Mouse (Mus musculus) spleen, adult 2 months (tissue): ENCODE measurements around the gene Gm37240. TPM values are rescaled to one million over a fixed set of nuclear protein-coding genes. Genes with fewer than 3 reads are reported as not detected.

Experiments
- DNase-seq, 2 experiments: peaks; one replicate each; pipeline versions ENCODE4 v3.0.0 to v3.0.0-alpha.2; 2012 to 2021; ENCODE audit warnings: low spot score in 2 of 2, low read depth in 1 of 2
- H3K27ac ChIP-seq: fragments of 200-500 bp; 2 replicates; pipeline ENCODE4 v1.5.1; 2012; ENCODE audit warnings: low read length, inconsistent platforms; ENCODE audit not compliant: insufficient read depth
- H3K27me3 ChIP-seq: fragments of 200-500 bp; 2 replicates; pipeline ENCODE4 v1.6.1; 2012; ENCODE audit warnings: mild to moderate bottlenecking, moderate library complexity, low read length, inconsistent platforms; ENCODE audit not compliant: control insufficient read depth, insufficient read depth
- H3K36me3 ChIP-seq: fragments of 200-500 bp; 2 replicates; pipeline ENCODE4 v1.6.1; 2012; ENCODE audit warnings: mild to moderate bottlenecking, low read length, inconsistent platforms; ENCODE audit not compliant: control insufficient read depth, insufficient read depth
- H3K4me1 ChIP-seq: fragments of 200-500 bp; 2 replicates; pipeline ENCODE4 v1.6.1; 2011; ENCODE audit warnings: inconsistent platforms; ENCODE audit not compliant: control insufficient read depth, insufficient read depth, insufficient read length
- H3K4me3 ChIP-seq: fragments of 200-500 bp; 2 replicates; pipeline ENCODE4 v1.5.1; 2011; ENCODE audit warnings: mild to moderate bottlenecking, inconsistent platforms; ENCODE audit not compliant: insufficient read depth, insufficient read length; ENCODE audit errors: extremely low read depth
- CTCF ChIP-seq: fragments of 200-500 bp; IDR thresholded peaks from 2 replicates; pipeline ENCODE4 v1.5.1; 2011; ENCODE audit warnings: mild to moderate bottlenecking, inconsistent platforms; ENCODE audit not compliant: insufficient read depth, insufficient read length, insufficient replicate concordance; ENCODE audit errors: extremely low read depth
- POLR2A ChIP-seq: fragments of 200-500 bp; IDR thresholded peaks from 2 replicates; pipeline ENCODE4 v1.6.1; 2011; ENCODE audit warnings: low read depth, low read length, inconsistent platforms
- WGBS: fragments of 180-500 bp; shearing (Covaris S2); methylation state at CpG from one replicate; pipeline ENCODE4 v1.1.7; 2018; 5-methylcytosine and 5-hydroxymethylcytosine counted together
- polyA plus RNA-seq: library from polyadenylated mRNA; depleted of rRNA; stranded (reverse); fragments of >200 nt; gene quantifications from 2 replicates; pipeline ENCODE4 v1.2.3, GENCODE M21; 2012

The Gm37240 gene
- polyA plus RNA-seq, 1 experiment, result 1.1 TPM

DNA sequence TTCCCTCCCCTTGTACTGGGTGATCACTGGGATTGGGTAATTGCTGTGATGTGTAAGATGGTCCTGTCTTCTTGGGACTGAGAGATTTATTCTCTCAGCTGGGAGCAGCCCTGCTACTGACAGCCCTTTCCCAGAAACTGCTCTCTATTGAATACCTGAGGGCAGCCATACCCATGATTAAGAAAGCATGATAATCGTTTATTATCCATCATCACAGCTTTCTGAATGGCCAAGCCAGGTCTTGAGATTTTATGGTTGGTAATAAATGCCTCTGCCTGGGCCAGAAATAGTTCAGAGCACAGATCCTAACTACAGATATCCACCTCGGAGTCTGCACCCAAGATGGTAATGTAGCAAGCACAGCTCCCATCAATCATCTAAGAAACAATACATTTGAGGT is 129.4 kb downstream of the Gm37240 start:
- H3K4me3 ChIP-seq, result no peak overlapping the region
- 47% methylated on average over 2 of the region's 2 CpGs for WGBS

DNA sequence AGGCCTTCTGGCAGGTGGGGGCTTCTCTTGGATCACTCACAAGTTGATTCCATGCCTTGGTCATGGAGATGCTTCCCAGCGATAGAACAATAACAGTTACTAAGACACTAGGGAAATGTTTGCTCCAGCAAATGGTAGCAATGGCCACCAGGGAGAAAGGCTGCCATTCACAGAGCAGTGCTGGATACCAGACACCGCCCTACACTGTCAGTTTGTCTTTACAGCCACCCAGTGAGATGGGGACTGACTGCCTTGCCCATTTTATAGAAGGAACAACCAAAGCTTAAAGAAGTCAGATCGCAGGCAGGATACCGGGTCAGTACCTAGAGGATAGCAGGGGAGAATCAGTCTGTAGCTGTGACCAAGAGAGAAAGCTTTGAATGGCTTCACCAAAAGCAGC is 129.9 kb downstream of the Gm37240 start:
- Histone ChIP-seq H3K27me3 (no peaks in the 10 kb centered on the region), H3K4me3 (no peak overlapping the region), H3K4me1 (no peaks in the 10 kb centered on the region), H3K27ac (no peak overlapping the region), H3K36me3 (no peaks in the 10 kb centered on the region)
- 93% methylated on average over 4 of the region's 4 CpGs for WGBS
- DNase-seq, result no peak
- TF ChIP-seq POLR2A (no peak), CTCF (no peak)

More for the DNA sequence above, 129.4 kb downstream of the Gm37240 start:
- no peaks in the 10 kb centered on the region for H3K27me3 ChIP-seq
- TF ChIP-seq CTCF (no peak), POLR2A (no peak)
- H3K4me1 ChIP-seq, result no peaks in the 10 kb centered on the region
- no peak overlapping the region for H3K27ac ChIP-seq
- no peak for DNase-seq
- H3K36me3 ChIP-seq, result no peaks in the 10 kb centered on the region

DNA sequence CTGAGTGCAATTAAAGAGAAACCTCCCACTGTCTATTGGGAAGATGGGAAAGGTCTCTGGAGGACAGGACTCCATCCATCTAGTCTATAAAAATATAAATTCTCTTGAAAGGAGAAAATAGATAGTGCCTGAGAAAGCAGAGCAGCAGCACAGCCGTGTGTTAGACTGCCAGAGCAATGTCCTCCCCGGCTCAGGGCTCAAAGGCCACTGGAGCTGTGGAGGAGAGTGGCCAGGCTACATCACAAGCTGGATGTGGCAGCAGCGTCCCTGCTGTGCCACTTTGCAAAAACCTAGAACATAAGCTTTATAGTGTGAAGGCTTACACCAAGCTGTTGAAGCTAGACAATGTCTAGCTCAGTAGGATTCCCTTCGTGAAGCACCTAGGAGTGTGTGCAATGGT is 138.0 kb downstream of the Gm37240 start:
- no peaks in the 10 kb centered on the region for H3K4me1 ChIP-seq
- 70% methylated on average over 4 of the region's 4 CpGs for WGBS
- no peaks in the 10 kb centered on the region for H3K27me3 ChIP-seq
- DNase-seq, result no peak
- TF ChIP-seq POLR2A, result no peak
- TF ChIP-seq CTCF, result no peak
- H3K36me3 ChIP-seq, result no peaks in the 10 kb centered on the region
- no peak overlapping the region for H3K27ac ChIP-seq
- no peak overlapping the region for H3K4me3 ChIP-seq

DNA sequence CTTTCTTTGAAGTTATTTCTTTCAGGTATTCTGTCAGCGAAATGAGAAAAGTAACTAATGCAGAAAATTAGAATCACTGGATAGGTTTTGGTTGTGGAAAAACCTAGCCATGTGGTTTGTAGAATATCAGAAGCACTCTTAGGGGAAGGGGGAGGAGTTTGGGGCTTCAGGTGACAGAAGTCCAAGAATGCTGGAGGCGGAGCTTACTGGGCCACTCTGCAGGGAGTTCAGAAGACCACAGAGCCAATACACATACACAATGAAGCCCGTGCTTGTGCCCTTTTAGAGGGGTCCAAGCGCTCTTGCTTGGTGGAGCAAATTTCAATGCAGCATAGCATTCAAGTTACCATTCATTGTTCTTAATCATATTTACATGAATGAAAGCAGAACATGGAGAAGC is 138.5 kb downstream of the Gm37240 start:
- no peaks in the 10 kb centered on the region for H3K27me3 ChIP-seq
- whole genome bisulfite sequencing, result 63% methylated on average over 4 of the region's 4 CpGs
- TF ChIP-seq CTCF, result no peak
- no peak for TF ChIP-seq POLR2A
- DNase-seq, result no peak
- H3K4me3 ChIP-seq, result no peak overlapping the region
- H3K27ac ChIP-seq, result no peak overlapping the region
- H3K4me1 ChIP-seq, result no peaks in the 10 kb centered on the region
- no peaks in the 10 kb centered on the region for H3K36me3 ChIP-seq

DNA sequence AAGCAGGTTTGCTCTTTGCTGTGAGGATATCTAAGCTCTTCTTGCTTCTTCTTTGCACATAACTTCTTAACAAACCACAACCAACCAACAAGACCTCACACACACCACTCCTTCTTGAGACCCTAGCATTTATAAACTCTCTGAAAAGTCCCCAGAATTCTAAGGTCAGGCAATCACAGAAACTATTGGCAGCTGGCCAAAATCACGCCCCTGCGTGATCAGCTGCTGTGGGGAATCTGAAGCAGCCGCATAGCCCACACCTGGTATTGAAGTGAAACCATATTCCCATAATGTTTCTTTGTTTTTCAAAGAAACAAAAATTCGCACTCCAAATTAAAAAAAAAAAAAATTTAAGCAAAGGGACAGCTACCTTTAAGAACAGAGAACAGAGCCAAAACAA is 141.2 kb downstream of the Gm37240 start:
- no peak for DNase-seq
- TF ChIP-seq CTCF (no peak), POLR2A (no peak)
- 79% methylated on average over 4 of the region's 4 CpGs for WGBS
- Histone ChIP-seq H3K4me3 (no peak overlapping the region), H3K27ac (no peak overlapping the region), H3K27me3 (no peaks in the 10 kb centered on the region), H3K36me3 (no peaks in the 10 kb centered on the region), H3K4me1 (no peaks in the 10 kb centered on the region)

DNA sequence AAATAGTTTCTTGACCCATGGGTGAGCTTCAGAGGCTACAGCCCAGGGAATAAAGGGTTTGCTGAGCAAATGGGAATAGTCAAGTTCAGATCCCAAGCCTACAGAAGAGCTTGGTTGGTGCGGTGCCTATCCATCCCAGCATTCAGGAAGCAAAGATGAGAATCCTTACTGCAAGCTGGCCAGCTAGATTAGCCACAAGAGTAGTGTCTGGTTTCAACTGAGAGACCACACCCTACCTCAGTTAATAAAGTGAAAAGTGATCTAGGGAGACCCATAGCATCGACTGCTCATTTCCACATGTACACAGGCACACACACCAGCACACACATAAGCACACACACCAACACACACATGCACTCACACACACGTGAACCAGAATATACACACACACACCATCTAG is 145.6 kb downstream of the Gm37240 start:
- WGBS, result 90% methylated on average over 3 of the region's 3 CpGs
- Histone ChIP-seq H3K4me1 (no peaks in the 10 kb centered on the region), H3K36me3 (no peaks in the 10 kb centered on the region), H3K4me3 (no peak overlapping the region), H3K27ac (no peak overlapping the region), H3K27me3 (no peaks in the 10 kb centered on the region)
- no peak for TF ChIP-seq CTCF
- no peak for TF ChIP-seq POLR2A
- DNase-seq, result no peak

DNA sequence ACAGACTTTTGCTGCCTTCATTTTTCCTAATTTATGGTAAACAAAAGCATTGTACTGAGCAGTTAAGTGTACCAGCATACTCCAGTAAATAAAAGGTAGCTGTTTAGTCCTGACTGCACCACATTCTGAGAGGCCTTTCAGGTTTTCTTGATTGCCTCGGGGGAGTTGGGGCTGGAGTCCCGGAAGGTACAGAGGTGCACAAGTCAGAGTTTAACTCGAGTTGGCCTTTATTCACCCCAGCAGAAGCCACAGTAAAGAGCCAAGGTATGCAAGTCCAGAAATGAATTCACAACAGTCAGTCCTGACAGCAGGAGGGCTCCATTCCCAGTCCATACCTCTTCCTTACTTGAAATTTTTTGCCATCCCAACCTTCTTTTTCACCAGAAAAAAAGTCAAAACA is 148.7 kb downstream of the Gm37240 start:
- TF ChIP-seq POLR2A (no peak), CTCF (no peak)

More for the DNA sequence above, 148.7 kb downstream of the Gm37240 start:
- H3K4me3 ChIP-seq, result no peak overlapping the region
- DNase-seq, result no peak
- 83% methylated on average over 3 of the region's 3 CpGs for WGBS
- H3K36me3 ChIP-seq, result no peaks in the 10 kb centered on the region
- H3K27ac ChIP-seq, result no peak overlapping the region
- H3K27me3 ChIP-seq, result no peaks in the 10 kb centered on the region
- no peaks in the 10 kb centered on the region for H3K4me1 ChIP-seq
